Mouse (Mus musculus) activated CD4-positive, CD25-positive, alpha-beta regulatory T cell, adult 4 months (primary cell): ENCODE results near the gene Polr2e. TPM values are rescaled to one million over a fixed set of nuclear protein-coding genes. Genes with fewer than 3 reads are reported as not detected.
A peak's percentile ranks its signal among the peaks of the same experiment; 100 is the strongest.

ENCODE experiments used
- ATAC-seq: one replicate; pipeline ENCODE4 v1.8.0; 2017
- polyA plus RNA-seq, 2 experiments: library from polyadenylated mRNA; unstranded; fragments of 100-300 nt; shearing (Covaris generic); gene quantifications; one replicate each; pipeline ENCODE4 v1.2.1; 2017

Gene Polr2e
- polyA plus RNA-seq, 2 experiments from 2014 or later, result 174 to 175 TPM

DNA sequence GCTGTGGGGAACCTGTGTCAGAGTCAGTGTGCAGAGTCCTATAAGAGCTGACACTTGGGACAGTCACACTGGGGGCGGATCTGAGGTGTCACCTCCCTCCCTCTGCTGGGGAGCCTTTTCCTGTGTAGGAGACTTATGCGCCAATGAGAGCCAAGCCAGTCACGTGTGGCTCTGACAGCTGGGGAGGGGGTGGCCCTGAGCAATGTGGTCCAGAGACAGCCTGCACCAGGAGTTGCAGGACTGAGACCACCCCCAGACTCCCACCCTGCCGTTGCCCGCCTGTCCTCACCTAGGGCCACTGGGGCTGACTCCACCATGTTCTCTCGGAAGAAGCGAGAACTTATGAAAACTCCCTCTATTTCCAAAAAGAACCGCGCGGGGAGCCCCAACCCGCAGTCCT lies 23.1 kb downstream of the Polr2e start, which contains the start of gene Arhgap45:
Arhgap45 (plus strand) TSS at position 143 of the 400 bp plus-strand sequence.
- ATAC-seq, result peak; percentile 86

DNA sequence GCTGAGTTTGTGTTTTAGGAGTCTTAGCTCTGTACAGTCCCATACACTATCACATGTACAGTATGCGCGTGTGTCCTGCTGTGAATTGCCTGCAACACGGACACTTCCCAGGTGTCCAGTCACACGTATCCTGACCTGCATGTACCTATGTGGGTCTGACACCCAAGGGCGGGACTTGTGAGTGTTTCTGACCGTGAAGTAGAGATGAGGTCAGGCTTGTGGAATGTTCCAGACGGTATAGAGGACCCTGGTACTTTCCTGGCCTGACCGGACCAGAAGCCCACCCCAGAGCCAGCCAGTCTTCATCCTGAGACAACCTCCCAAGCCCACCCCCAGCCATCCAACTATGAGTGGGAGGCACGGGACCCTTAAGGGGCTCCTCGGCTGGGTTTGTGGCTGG lies 24.0 kb downstream of the Polr2e start:
- no peak for ATAC-seq

DNA sequence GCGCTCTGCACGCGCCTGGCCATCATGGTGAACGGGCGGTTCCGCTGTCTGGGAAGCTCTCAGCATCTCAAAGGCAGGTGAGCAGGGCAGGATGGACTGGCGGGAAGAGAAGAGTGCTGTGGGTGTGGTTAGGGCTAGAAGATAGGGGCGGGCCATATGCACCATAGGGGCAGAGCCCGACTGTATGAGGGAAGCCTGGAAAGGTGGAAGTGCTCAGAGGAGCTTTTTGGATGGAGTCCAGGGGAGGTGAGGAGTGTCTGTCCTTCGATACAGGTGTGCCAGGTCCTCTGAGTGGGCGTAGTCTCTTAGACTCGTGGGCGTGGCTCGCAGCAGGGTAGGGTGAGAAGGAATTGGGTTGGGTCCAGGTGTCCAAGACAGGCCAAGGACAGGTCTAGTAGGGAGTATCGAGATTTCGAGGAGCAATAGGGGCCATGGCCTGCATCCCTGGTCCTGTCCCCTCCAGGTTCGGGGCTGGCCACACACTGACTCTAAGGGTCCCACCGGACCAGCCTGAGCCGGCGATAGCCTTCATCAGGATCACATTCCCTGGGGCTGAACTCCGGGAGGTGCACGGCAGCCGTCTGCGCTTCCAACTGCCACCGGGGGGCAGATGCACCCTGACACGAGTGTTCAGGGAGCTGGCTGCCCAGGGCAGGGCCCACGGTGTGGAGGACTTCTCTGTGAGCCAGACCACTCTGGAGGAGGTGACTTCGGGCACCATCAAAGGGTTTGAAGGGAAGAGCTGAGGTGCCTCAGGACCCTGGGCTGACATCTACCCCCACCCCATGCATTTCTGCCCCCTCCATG lies 24.9 kb downstream of the Polr2e start:
- no peak for ATAC-seq

DNA sequence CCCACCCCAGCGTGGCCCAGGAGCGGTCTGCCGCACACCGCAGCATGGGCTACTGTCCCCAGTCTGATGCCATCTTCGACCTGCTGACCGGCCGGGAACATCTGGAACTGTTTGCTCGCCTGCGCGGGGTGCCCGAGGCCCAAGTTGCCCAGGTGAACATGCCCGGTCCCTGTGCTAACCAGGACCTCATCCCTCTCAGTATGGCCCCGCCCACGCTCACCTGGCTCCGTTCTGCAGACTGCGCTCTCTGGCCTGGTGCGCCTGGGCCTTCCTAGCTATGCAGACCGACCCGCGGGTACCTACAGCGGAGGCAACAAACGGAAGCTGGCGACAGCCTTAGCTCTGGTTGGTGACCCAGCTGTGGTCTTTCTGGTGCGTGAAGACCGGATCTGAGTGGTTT lies 26.0 kb downstream of the Polr2e start:
- ATAC-seq, result no peak

DNA sequence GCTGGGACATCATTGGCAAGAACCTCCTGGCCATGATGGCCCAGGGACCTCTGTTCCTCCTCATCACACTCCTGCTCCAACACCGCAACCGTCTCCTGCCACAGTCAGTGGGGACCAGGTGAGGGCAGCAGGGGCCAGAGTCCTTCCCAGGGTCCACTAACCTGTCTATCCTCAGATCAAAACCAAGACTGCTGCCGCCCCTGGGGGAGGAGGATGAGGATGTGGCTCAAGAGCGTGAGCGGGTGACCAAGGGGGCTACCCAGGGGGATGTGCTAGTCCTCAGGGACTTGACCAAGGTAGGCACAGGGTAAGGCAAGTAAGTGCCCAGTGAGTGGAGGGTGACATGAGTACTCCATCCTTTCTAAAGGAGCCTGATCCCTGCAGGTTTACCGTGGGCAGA lies 27.9 kb downstream of the Polr2e start:
- no peak for ATAC-seq

DNA sequence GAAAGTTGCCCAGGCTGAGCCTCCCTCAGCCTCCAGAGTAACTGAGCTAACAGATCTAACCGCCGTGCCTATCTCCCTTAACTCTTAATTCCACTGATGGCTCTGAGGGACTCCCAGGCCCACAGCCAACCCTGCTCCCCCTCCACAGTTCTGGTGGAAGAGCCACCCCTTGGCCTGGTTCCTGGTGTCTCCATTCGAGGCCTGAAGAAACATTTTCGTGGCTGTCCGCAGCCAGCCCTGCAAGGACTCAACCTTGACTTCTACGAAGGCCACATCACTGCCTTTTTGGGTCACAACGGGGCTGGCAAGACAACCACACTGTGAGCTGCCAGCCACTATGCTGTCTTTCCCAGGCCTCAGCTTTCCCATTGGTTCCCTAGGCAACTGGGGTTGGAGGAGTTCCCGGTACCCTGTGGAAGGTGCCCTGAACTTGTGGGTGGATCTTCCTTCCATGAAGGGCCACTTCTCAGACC lies 35.3 kb downstream of the Polr2e start:
- no peak for ATAC-seq

DNA sequence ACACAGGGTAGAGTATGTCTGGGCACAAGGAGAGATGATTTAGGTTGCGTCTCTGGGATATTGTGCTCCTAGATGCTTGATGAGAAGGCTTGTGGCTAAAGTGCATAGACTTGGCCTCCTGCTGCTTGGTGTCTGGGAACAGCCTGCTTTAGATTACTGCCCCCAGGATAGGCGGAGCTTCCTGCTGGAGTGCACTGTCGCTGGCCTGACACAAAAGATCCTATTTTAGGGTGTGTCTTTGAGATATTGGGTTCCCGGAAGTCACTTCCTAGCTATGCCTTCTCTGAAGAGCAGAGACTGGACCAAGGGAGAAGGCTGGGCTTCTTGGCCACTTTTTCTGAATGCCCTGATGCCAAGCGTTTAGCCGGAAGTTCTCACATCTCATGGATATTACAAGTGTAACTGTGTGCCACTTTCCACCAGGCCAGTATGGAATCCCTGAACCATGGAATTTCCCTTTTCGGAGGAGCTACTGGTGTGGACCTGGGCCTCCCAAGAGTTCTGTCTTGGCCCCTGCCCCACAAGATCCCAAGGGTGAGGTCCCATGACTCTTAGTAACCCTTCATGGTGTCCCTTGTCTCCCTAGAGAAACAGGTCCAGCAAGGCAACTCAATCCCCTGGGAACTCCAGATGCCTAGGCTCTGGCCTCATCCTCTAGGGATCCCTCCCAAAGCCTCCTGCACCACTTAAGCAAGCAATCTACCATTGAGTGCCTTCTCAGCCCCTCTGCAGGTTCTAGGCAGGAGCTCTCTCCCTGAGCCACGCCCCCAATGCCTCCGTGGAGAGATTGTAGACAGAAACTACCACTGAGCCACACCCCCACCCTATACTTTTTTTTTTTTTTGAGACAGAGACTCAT lies 36.0 kb downstream of the Polr2e start:
- ATAC-seq, result no peak

DNA sequence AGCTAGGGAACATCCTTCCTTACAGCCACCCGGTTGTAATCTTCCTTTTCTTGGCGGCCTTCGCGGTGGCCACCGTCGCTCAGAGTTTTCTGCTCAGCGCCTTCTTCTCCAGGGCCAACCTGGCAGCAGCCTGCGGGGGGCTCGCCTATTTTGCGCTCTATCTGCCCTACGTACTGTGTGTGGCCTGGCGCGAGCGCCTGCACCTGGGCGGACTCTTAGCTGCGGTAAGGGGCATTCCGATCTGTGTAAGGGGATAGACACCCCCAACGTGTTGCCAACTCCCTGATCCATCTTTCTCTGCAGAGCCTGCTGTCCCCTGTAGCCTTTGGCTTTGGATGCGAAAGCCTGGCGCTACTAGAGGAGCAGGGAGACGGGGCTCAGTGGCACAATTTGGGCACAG lies 36.8 kb downstream of the Polr2e start:
- ATAC-seq, result no peak

DNA sequence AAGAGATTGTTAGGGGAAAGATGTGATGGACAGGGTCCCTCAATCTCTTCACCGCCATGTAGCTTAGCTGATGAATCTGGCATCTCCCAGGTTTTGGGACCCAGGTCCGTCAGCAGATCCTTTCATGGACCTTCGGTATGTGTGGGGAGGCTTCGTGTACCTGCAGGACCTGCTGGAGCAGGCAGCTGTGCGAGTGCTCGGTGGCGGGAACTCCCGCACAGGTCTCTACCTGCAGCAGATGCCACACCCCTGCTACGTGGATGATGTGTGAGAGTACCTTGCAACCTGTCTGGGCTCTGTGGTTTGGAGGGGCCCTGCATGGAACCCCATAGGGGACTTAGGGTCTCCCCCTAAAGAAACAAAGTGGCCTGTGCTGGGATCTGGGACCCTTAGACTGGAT lies 37.6 kb downstream of the Polr2e start:
- no peak for ATAC-seq

DNA sequence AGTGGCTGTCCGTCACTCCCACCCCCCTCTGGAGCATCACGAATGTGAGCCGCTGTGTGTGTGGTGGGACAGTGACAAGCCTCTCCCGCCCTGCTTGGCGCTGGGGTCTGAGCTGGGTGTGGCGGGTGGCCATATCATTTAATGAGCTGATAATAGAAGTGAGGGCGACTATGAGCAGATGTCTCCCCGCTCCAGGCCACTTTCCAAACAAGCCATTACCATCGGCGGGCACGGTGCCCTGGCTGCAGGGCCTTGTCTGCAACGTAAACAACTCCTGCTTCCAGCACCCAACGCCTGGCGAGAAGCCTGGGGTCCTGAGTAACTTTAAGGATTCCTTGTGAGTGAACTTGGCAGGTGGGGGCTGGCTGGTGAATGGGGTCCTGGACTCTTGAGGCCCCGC lies 41.8 kb downstream of the Polr2e start:
- ATAC-seq, result no peak

DNA sequence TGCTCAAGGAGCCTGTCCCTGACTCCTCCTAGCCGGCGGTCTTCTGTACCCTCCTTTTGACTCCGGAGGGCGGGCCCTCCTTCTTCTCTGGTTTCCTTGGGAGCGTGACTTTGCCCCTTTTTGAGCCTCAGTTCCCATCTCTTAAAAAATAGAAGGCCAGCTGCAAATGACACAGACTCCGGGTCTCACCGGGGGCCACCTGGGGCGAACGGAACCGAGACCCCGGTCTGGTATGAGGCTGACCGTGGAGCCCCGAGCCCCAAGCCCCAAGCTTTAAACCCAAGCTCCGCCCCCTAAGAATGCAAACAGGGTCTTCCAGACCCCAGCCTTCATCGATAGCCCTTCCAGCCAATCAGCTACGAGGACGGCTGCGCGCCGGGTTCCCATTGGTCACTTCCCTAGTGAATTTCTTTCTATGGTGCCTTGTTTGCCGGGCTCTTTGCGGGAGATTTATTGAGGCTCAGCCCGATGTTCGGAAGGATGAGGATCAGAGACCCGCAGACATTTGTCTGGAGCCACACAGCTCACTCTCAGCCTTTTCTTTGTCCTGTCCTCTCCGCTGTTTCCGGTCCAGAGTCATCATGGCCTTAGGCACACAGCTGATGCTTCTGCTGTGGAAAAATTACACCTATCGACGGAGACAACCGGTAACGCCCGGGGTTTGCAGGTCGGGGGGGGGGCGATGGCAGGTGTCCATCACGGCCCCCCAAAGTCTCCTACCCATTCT lies 42.4 kb downstream of the Polr2e start:
- ATAC-seq, result no peak

DNA sequence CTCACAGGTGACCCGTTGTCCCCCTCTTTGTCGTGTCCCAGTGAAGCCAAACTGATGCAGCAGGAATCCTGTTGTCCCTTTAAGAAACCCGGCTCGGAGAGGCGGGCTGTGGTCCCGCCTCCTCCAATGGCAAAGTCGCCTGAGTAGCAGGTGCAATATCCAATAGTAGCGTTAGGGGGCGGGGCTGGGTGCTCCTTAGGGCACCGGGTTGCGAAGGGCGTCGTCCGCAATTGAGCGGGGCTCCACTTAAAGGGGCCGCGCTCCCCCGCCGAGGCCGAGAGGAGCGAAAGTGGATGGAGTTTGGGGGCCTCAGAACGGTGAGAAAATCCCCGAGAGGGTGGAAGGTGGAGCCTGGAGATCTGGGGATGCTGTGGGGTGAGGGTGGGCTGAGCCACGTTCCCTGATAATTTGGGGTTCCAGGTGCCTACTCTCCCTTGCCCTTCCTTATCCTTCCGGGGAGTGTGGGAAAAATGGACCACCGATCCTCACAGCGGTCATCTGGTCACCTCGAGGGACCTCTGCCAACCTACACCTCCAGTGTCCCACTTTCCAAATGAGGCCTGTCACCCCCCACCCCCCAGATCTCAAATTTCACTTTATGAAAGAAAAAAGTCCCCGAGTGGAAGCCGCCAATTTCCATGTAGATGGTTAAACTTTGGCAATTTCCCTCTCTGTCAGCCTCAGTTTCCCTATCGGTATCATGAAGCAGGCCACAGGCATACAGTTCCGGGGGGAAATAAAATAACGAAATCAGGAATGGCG lies 43.1 kb downstream of the Polr2e start, which contains the start of gene Abca7:
Abca7 (plus strand) TSS at position 223 of the 762 bp plus-strand sequence.
- ATAC-seq, result peak; percentile 93

DNA sequence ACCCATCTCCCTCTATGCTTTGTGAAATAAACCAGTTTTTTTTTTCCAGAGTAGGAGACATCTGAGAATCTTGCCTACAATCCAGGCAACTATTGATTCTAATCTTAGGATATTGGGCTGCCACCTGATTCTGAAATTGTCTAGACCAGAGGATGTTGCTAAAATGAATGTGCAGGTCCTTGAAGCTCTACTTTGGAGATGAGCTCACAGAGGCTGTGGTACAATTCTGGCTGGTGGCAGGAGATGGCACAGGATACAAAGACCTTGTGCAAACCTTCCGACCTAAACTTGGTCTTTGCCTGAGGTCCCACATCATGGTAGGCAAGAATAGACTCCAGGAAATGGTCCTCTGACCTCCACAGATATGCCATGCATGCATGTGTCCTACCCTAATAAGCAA lies 44.0 kb downstream of the Polr2e start:
- ATAC-seq, result no peak

DNA sequence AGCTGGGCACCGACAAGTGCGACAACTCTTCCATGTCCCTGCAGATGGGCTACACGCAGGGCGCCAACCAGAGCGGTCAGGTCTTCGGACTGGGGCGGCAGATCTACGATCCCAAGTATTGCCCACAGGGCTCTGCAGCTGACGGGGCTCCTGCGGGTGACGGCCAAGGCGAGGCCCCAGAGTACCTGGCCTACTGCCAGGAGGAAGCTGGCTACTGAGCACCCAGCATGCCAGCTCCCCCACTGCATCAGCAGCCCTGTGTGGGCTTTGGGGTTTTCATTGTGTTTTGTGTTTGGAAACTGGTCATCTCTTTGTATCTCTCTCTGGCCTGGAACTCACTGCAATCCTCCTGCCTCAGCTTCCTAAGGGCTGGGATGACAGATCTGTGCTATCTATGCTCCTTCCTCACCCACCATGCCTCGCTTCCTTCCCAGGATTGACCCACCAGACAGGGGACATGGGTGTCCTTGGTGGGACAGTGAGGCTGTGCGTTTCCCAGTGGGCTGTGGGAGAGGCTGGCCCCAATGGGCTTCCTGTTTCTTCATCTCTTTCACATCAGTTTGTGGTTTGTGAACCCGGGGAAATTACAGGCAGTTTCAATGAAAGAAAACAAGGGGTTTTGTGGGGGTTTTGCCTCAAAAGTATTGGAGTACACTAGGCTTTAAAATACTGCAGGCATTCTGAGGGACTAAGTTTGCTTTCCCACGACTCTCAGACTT lies 45.0 kb downstream of the Polr2e start:
- no peak for ATAC-seq

DNA sequence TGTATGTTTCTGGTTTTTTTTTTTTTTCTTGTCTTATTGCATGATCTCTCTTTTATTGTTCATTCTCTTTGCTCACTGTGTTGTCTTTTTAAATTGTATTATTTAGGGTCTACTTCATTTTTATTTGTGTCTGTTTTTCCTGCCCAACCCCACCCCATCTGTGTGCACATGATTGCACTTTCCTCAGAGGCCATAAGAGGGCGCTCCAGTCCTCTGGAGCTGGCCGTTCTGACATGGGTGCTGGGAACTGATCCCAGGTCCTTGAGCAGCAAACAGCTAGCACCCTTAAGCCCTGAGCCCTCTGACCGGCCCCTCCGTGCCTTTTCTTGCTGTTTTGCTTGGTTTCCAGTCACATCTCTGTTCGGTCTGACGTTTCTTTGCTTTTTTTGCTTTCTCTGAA lies 48.0 kb downstream of the Polr2e start:
- ATAC-seq, result no peak

DNA sequence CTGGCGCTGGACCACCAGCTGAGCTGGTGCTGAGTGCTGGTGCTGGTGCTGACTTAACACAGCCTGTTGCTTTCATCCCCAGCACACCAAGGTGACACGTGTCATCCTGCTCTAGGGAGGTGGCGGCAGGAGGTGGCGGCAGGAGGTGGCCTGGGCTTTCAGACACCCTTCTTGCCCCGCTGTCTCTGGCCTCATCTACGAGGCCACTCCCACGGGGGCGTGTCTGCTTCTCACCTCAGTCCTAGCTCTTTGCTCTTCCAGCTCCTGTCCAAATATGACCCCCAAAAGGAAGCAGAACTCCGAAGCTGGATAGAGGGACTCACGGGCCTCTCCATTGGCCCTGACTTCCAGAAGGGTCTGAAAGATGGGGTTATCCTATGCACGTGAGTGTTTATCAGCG lies 48.5 kb downstream of the Polr2e start:
- no peak for ATAC-seq

DNA sequence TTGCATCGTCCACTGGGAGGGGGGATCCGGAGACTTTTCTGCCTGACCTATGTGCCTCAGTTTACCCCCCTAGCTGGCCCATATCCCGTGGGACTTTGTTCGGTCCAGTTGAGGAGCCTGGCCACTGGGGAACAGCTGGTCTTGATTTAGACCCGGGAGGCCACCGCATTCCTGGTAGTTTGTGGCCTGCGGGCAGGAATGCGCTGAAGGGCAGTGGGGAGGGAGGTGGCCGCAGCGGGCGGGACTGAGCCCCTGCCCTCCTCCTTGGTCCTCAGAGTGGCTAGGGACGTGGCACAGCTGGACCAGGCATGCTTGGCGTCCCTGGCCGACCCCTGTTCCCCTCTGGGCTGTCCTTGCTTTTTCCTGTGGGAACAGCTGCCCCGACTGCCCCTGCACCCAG lies 49.7 kb downstream of the Polr2e start:
- no peak for ATAC-seq

DNA sequence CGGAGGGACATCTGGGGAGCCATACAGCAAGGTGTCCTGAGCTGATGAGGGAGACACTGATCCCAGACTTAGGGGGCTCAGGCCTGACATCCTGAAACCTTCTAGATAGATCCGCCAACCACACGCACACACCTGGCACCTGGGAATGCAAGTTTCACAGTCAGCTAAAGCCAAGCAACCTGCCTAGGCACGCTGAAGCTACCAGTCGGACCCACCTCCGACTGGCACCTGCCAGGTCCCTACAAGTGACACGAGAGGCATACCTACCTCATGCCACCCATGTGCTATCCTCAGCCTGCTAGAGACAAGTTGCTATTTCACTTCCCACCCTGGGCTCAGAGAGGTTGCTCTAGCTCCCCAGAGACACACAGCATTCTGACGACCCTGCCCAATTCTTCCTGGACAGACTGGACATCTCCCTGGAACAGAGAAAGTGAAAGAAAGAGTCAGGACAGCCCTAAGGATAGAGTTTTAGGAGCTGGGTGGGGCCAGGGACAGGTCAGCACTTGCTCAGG lies 50.3 kb downstream of the Polr2e start:
- ATAC-seq, result no peak

DNA sequence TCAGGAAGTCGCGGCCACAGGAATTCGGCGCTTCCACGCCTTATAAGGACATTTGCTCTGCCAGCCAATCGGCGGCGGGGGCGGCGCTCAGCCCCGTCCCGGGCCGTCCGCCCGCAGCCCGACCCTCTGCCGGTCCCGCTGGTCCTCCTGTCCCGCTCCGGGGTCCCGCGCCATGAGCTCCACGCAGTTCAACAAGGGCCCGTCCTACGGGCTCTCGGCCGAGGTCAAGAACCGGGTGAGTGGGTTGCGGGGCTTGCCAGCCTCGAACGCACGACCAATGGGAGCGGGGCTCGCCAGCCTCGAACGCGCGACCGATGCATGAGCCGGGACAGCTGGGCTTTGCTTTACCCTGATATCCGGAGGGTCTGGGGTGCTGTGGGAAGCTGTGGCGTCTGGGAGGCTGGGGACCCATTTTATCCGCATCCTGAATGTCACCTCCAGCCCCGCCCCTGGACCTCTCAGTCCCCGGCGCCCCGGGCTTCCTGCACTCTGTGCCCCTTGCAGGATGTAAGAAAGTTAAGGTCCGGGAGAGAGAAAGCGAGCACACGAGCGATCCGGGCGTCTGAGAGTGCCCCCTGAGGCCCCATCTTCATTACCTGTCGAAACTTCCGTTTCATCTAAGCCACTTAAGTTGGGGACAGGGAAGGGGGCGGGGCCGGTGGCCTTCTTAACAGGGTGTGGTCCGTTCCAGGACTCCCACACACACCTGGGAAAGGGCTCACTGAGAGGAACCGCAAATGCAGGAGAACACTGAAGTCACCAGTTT lies 50.9 kb downstream of the Polr2e start, which contains the start of gene Cnn2:
Cnn2 (plus strand) TSS at position 79 of the 766 bp plus-strand sequence.
- peak; percentile 2 for ATAC-seq

DNA sequence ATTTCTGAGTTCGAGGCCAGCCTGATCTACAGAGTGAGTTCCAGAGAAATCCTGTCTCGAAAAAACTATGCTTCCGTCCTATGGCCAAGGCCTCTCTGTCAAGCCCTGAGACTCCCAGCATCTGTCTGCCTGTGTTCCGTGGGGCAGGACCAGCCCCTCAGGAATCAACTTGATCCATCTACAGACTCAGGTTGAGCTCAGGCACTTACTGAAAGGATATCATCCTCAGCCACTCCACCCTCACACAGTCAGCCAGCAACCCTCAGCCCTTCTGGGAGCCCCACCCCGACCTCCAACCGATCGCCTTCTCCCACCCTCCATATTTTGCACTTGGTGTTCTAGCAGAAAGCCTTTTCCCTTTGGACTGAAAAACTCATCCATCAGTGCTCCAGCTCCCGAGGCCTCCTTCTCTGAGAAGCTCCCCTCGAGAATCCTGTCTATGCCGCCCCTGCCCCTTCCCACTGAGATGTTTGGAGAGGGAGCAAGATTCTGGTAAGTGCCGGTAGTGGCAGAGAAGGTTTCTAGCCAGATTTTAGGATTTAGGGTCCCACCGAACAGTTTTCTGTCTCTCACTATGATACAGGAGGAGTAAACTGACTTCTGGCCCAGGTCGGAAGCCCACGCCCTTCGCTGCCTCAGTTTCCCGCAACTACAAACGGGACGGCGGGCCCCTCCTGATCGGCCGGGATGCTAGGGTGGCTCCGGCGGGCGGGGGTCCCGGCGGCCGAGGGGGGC lies 51.7 kb downstream of the Polr2e start:
- ATAC-seq, result no peak
